Mouse (Mus musculus): ENCODE data around the gene Ube2c. TPM values are rescaled to one million over a fixed set of nuclear protein-coding genes. Genes with fewer than 3 reads are reported as not detected.

The Ube2c gene
- polyA plus RNA-seq, 1 experiment from 2014 or later = 311 TPM

- H3K9me3 ChIP-seq = no peaks in the 10 kb centered on the region
- H3K4me3 ChIP-seq = no peak overlapping the region
- ATAC-seq (ENCODE audit: insufficient number of reproducible peaks, low FRiP score, low TSS enrichment, low read depth) = no peak
- H3K4me1 ChIP-seq = peaks cover 20% of the 10 kb centered on the region
- WGBS = 76% methylated on average over 7 of the region's 7 CpGs
- H3K9ac ChIP-seq = no peak overlapping the region
- no peak overlapping the region for H3K4me2 ChIP-seq
- H3K36me3 ChIP-seq = peaks cover 14% of the 10 kb centered on the region; the same call in 1 of the 2 replicates
- H3K27ac ChIP-seq = no peak overlapping the region
- no peaks in the 10 kb centered on the region for H3K27me3 ChIP-seq
These were observed 36.9 kb downstream of the Ube2c start for GRCm38 (mm10) chr2:164806614-164807013.

GRCm38 (mm10) chr2:164813557-164813956 is 43.9 kb downstream of the Ube2c start:
- no peak overlapping the region for H3K27ac ChIP-seq
- 49% methylated on average over 2 of the region's 2 CpGs for WGBS

DNA sequence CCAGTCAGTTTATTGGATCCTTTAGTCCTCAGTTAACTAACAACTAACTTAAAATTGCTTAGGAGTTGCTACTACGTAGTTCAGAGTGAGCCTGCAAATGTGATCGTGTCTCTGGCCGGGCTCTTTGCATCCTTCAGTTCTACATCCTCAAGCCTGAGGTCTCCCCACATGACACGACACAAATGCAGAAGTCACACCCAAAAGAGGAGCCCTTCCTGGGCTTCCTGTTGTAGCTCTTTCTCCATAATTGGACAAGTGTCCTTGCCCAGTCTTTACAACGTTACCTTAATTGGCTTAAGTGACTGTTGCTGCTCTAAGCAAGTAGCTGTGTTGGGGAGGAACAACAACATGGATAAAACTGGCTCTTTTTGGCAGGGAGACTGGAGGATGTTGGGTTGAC is 45.6 kb downstream of the Ube2c start:
- Histone ChIP-seq H3K36me3 (peaks cover 5% of the 10 kb centered on the region), H3K4me1 (0 out of 2 replicates have a peak, but pooled peaks cover 3% of the 10 kb centered on the region), H3K4me2 (no peak overlapping the region), H3K27me3 (no peaks in the 10 kb centered on the region), H3K9ac (no peak overlapping the region), H3K9me3 (no peaks in the 10 kb centered on the region), H3K4me3 (no peak overlapping the region), H3K27ac (no peak overlapping the region)
- no peak for ATAC-seq (ENCODE audit: insufficient number of reproducible peaks, low FRiP score, low TSS enrichment, low read depth)
- 86% methylated on average over 5 of the region's 5 CpGs for WGBS

More at GRCm38 (mm10) chr2:164813557-164813956, 43.9 kb downstream of the Ube2c start:
- H3K9me3 ChIP-seq = no peaks in the 10 kb centered on the region
- H3K4me1 ChIP-seq = 0 out of 2 replicates have a peak, but pooled peaks cover 3% of the 10 kb centered on the region
- no peak overlapping the region for H3K4me2 ChIP-seq
- peaks cover 8% of the 10 kb centered on the region; the same call in 1 of the 2 replicates for H3K36me3 ChIP-seq
- no peak for ATAC-seq (ENCODE audit: insufficient number of reproducible peaks, low FRiP score, low TSS enrichment, low read depth)
- no peaks in the 10 kb centered on the region for H3K27me3 ChIP-seq
- H3K4me3 ChIP-seq = no peak overlapping the region
- no peak overlapping the region for H3K9ac ChIP-seq

GRCm38 (mm10) chr2:164815821-164816220 is 46.1 kb downstream of the Ube2c start:
- Histone ChIP-seq H3K9me3 (no peaks in the 10 kb centered on the region), H3K4me3 (no peak overlapping the region), H3K27me3 (no peaks in the 10 kb centered on the region), H3K27ac (no peak overlapping the region), H3K9ac (no peak overlapping the region), H3K4me1 (0 out of 2 replicates have a peak, but pooled peaks cover 3% of the 10 kb centered on the region), H3K36me3 (peaks cover 10% of the 10 kb centered on the region), H3K4me2 (no peak overlapping the region)
- no peak for ATAC-seq (ENCODE audit: insufficient number of reproducible peaks, low FRiP score, low TSS enrichment, low read depth)
- 90% methylated on average over 8 of the region's 8 CpGs for WGBS

GRCm38 (mm10) chr2:164817206-164817605 is 47.5 kb downstream of the Ube2c start:
- no peak for ATAC-seq (ENCODE audit: insufficient number of reproducible peaks, low FRiP score, low TSS enrichment, low read depth)
- Histone ChIP-seq H3K9me3 (no peaks in the 10 kb centered on the region), H3K4me3 (no peak overlapping the region), H3K27ac (no peak overlapping the region), H3K36me3 (peaks cover 18% of the 10 kb centered on the region), H3K4me2 (no peak overlapping the region), H3K9ac (no peak overlapping the region), H3K4me1 (0 out of 2 replicates have a peak, but pooled peaks cover 3% of the 10 kb centered on the region), H3K27me3 (no peaks in the 10 kb centered on the region)
- WGBS = 74% methylated on average over 6 of the region's 6 CpGs

DNA sequence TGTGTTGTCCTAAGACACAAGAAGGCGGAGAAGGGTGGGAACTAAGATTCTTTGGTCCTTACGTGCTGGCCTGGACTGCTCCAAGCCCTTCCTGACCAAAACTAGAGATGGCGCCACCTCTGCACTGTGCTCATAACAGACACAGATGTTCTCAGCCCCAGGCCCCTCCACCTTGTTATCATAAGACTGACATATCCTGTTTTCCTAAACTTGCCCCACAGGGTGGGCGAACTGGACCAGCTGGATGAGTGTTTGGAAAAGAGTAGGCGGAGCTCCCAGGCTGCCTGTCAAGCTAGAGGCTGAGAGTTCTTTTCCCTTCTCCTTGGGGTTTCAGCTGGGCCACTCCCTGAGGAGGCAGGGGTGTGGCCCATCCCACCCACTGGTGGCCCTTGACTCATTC is 48.0 kb downstream of the Ube2c start:
- no peaks in the 10 kb centered on the region for H3K27me3 ChIP-seq
- 0 out of 2 replicates have a peak, but pooled peaks cover 6% of the 10 kb centered on the region for H3K4me1 ChIP-seq
- H3K4me3 ChIP-seq = no peak overlapping the region
- H3K9me3 ChIP-seq = no peaks in the 10 kb centered on the region
- no peak overlapping the region for H3K9ac ChIP-seq
- H3K27ac ChIP-seq = no peak overlapping the region
- WGBS = 71% methylated on average over 5 of the region's 5 CpGs
- no peak overlapping the region for H3K4me2 ChIP-seq
- peaks cover 18% of the 10 kb centered on the region for H3K36me3 ChIP-seq
- 0 out of 2 replicates have a peak, but pooled peaks have one; percentile 27 for ATAC-seq (ENCODE audit: insufficient number of reproducible peaks, low FRiP score, low TSS enrichment, low read depth)

DNA sequence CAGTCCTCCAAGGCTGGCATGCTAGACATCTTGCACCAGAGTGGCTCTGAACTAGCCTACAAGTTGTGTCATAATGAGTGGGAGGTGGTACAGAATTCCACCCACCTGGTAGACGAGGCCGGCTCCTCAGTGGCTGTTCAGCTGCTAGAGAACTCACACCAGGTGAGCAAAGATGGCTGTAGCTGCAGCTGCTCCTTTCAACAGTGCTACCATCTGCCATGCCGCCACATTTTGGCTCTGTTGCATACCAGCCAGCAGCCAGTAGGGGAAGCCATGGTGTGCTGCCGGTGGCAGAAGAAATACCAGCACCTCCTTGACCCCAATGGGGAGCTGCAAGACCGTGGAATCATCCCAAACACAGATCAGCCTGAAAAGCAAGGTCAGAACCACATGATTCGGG is 51.4 kb downstream of the Ube2c start:
- H3K4me1 ChIP-seq = peaks cover 15% of the 10 kb centered on the region; the same call in 1 of the 2 replicates

DNA sequence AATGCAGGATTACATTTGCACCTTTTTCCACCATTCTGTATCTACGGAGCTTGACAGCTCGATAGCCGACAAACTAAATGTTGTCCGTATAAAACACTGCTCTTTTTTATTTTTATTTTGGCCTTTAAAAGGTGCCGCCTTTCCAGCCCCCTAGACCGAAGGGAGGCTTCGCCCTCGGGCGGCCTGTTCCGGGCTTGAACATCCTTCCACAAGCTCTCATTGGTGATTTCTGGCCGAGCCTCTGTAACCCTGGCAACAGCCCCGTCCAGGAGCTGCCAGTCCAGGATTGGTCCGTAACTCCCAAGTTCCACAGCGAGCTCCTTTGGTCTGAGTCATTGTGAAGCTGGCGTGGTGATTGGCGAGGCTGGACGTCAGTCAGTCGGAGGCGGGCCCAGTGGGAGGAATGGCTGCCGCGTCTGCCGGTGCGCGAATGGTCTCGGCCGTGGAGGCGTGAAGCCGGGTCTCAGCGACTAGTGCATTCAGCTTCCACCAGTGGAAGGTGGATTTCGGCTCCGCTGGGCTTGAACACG is 53.0 kb downstream of the Ube2c start, which contains the start of gene Zswim1:
Gene Zswim1 (plus strand): TSS at position 51 of the 530 bp plus-strand sequence.
- WGBS = under 1% methylated on average over 32 of the region's 32 CpGs
- Histone ChIP-seq H3K9ac (peak within 1 kb of the TSS; percentile 69), H3K27me3 (no peaks in the 10 kb centered on the region), H3K4me1 (peaks cover 13% of the 10 kb centered on the region; the same call in 1 of the 2 replicates), H3K9me3 (no peaks in the 10 kb centered on the region), H3K36me3 (peaks cover 50% of the 10 kb centered on the region), H3K27ac (peak within 1 kb of the TSS; percentile 86), H3K4me2 (peak within 1 kb of the TSS; percentile 61), H3K4me3 (peak within 1 kb of the TSS; percentile 84)
- ATAC-seq (ENCODE audit: insufficient number of reproducible peaks, low FRiP score, low TSS enrichment, low read depth) = peak; percentile 97

More for the DNA sequence above, 51.4 kb downstream of the Ube2c start:
- Histone ChIP-seq H3K9me3 (no peaks in the 10 kb centered on the region), H3K9ac (no peak overlapping the region), H3K36me3 (peaks cover 33% of the 10 kb centered on the region), H3K4me3 (no peak overlapping the region), H3K27me3 (no peaks in the 10 kb centered on the region), H3K4me2 (no peak overlapping the region), H3K27ac (no peak overlapping the region)
- 87% methylated on average over 6 of the region's 6 CpGs for WGBS
- no peak for ATAC-seq (ENCODE audit: insufficient number of reproducible peaks, low FRiP score, low TSS enrichment, low read depth)

GRCm38 (mm10) chr2:164823181-164823585 is 53.5 kb downstream of the Ube2c start:
- ATAC-seq (ENCODE audit: insufficient number of reproducible peaks, low FRiP score, low TSS enrichment, low read depth) = peak; percentile 42; the same call in 1 of the 2 replicates
- Histone ChIP-seq H3K27ac (peak overlapping the region; percentile 86), H3K27me3 (no peaks in the 10 kb centered on the region), H3K4me2 (peak overlapping the region; percentile 61), H3K9me3 (no peaks in the 10 kb centered on the region), H3K4me1 (peaks cover 13% of the 10 kb centered on the region; the same call in 1 of the 2 replicates), H3K4me3 (peak overlapping the region; percentile 84), H3K9ac (peak overlapping the region; percentile 69), H3K36me3 (peaks cover 55% of the 10 kb centered on the region)
- WGBS = 2% methylated on average over 10 of the region's 10 CpGs

DNA sequence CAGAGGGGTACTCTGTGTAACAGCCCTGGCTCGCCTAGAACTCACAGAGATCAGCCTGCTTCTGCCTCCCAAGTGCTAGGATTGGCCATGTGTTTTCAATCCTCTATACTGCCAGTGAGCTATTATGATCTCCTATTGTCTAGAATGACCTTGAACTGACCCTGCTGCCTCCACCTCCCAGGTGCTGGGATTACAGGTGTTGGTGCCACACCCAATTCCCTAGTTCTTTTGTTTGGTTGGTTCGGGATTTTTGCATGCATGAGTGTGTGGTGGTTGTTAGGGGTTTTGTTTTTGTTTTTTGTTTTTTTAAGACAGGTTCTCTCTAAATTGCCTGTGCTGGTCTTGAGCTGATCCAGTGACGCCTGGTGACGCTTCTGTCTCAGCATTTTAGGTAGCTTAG is 54.3 kb downstream of the Ube2c start:
- 92% methylated on average over 4 of the region's 4 CpGs for whole genome bisulfite sequencing
- Histone ChIP-seq H3K36me3 (peaks cover 57% of the 10 kb centered on the region), H3K4me1 (peaks cover 13% of the 10 kb centered on the region; the same call in 1 of the 2 replicates), H3K9me3 (no peaks in the 10 kb centered on the region), H3K27ac (no peak overlapping the region), H3K9ac (no peak overlapping the region), H3K4me3 (no peak overlapping the region), H3K27me3 (no peaks in the 10 kb centered on the region), H3K4me2 (no peak overlapping the region)
- no peak for ATAC-seq (ENCODE audit: insufficient number of reproducible peaks, low FRiP score, low TSS enrichment, low read depth)

DNA sequence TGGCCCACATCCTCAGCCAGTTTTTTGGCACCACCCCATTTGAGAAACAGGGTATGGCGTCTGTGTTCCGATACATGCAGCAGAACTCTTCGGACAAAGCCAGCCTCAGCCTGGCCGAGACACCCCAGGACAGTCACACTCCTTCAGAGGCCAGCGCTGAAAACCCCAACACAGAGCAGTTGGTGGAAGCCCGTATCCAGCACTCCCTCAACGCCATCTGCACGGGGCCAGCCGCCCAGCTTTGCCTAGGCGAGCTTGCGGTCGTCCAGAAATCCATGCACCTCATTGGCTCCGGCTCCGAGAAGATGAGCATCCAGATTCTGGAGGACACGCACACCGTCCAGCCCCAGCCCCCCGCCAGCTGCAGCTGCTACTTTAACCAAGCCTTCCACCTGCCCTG is 55.8 kb downstream of the Ube2c start:
- WGBS = 96% methylated on average over 17 of the region's 17 CpGs
- H3K27me3 ChIP-seq = no peaks in the 10 kb centered on the region
- H3K4me2 ChIP-seq = no peak overlapping the region
- H3K9ac ChIP-seq = no peak overlapping the region
- H3K36me3 ChIP-seq = peaks cover 50% of the 10 kb centered on the region
- peaks cover 13% of the 10 kb centered on the region; the same call in 1 of the 2 replicates for H3K4me1 ChIP-seq
- no peak overlapping the region for H3K4me3 ChIP-seq
- ATAC-seq (ENCODE audit: insufficient number of reproducible peaks, low FRiP score, low TSS enrichment, low read depth) = no peak
- H3K27ac ChIP-seq = no peak overlapping the region
- H3K9me3 ChIP-seq = no peaks in the 10 kb centered on the region

GRCm38 (mm10) chr2:164827146-164827850 is 57.6 kb downstream of the Ube2c start:
- H3K27me3 ChIP-seq = no peaks in the 10 kb centered on the region
- no peak for ATAC-seq (ENCODE audit: insufficient number of reproducible peaks, low FRiP score, low TSS enrichment, low read depth)
- 90% methylated on average over 16 of the region's 16 CpGs for WGBS
- no peak overlapping the region for H3K4me2 ChIP-seq
- peaks cover 39% of the 10 kb centered on the region for H3K36me3 ChIP-seq
- H3K4me1 ChIP-seq = peaks cover 13% of the 10 kb centered on the region
- no peaks in the 10 kb centered on the region for H3K9me3 ChIP-seq
- no peak overlapping the region for H3K9ac ChIP-seq
- H3K27ac ChIP-seq = no peak overlapping the region
- H3K4me3 ChIP-seq = no peak overlapping the region

Data from limb, embryonic 15.5 days (tissue).